Mouse (Mus musculus) liver, embryonic 11.5 days (tissue): ENCODE measurements around the gene Ggcx. TPM values are rescaled to one million over a fixed set of nuclear protein-coding genes. Genes with fewer than 3 reads are reported as not detected.

Source experiments
- ATAC-seq: fragments of 200-750 bp; cut with Nextera tagmentation; replicated peaks from 2 replicates; pipeline ENCODE4 v1.8.0; 2017; ENCODE audit warnings: moderate number of reproducible peaks, mild to moderate bottlenecking, moderate TSS enrichment, moderate library complexity; ENCODE audit not compliant: low FRiP score
- DNase-seq: peaks from one replicate; pipeline ENCODE4 v3.0.0-alpha.2; 2017; ENCODE audit warnings: low spot score
- H3K27ac ChIP-seq: fragments of 300-500 bp; sonication (generic); 2 replicates; pipeline ENCODE4 v1.5.1; 2014; ENCODE audit warnings: mild to moderate bottlenecking, low read depth, low read length, control low read depth
- H3K27me3 ChIP-seq: fragments of 300-500 bp; sonication (generic); replicated peaks from 2 replicates; pipeline ENCODE4 v1.6.1; 2014; ENCODE audit warnings: low read length, mixed read lengths; ENCODE audit not compliant: control insufficient read depth, insufficient read depth
- H3K36me3 ChIP-seq: fragments of 300-500 bp; sonication (generic); 2 replicates; pipeline ENCODE4 v1.6.1; 2014; ENCODE audit warnings: mild to moderate bottlenecking, low read length, moderate library complexity, mixed read lengths; ENCODE audit not compliant: control insufficient read depth, insufficient read depth
- H3K4me1 ChIP-seq: fragments of 300-500 bp; sonication (generic); replicated peaks from 2 replicates; pipeline ENCODE4 v1.6.1; 2014; ENCODE audit warnings: low read length, mixed read lengths; ENCODE audit not compliant: control insufficient read depth, insufficient read depth
- H3K4me2 ChIP-seq: fragments of 300-500 bp; sonication (generic); 2 replicates; pipeline ENCODE4 v1.6.1; 2014; ENCODE audit warnings: mild to moderate bottlenecking, control low read depth, moderate library complexity
- H3K4me3 ChIP-seq: fragments of 300-500 bp; sonication (generic); 2 replicates; pipeline ENCODE4 v1.5.1; 2014; ENCODE audit warnings: low read depth, low read length, control low read depth
- H3K9ac ChIP-seq: fragments of 300-500 bp; sonication (generic); 2 replicates; pipeline ENCODE4 v1.6.1; 2014; ENCODE audit warnings: low read depth, low read length, control low read depth
- H3K9me3 ChIP-seq: fragments of 300-500 bp; sonication (generic); 2 replicates; pipeline ENCODE4 v1.6.1; 2016; ENCODE audit warnings: low read length, inconsistent platforms, mixed read lengths; ENCODE audit not compliant: control insufficient read depth
- WGBS: fragments of 180-500 bp; shearing (Covaris S2); extraction: QIAGEN DNeasy Blood & Tissue Kit; methylation state at CpG from one replicate; pipeline ENCODE4 v1.1.7; 2014; 5-methylcytosine and 5-hydroxymethylcytosine counted together
- polyA plus RNA-seq: library from polyadenylated mRNA; unstranded; fragments of >200 nt; fragmentation: Nextera tagmentation; extraction: Ambion mirVana; gene quantifications from 2 replicates; pipeline ENCODE4 v1.2.1, GENCODE M21; 2014

Gene Ggcx
- polyA plus RNA-seq, 1 experiment from 2014 or later: 26.9 TPM

GRCm38 (mm10) chr6:72389941-72390771, 24.0 kb upstream of the Ggcx start, which contains the start of gene Vamp8:
Vamp8 (minus strand) TSS chr6:72390703.
- peak within 1 kb of the TSS; percentile 69 for H3K4me2 ChIP-seq
- H3K27ac ChIP-seq: peak within 1 kb of the TSS; percentile 100
- peak; percentile 83 for DNase-seq
- under 1% methylated on average over 33 of the region's 33 CpGs for WGBS
- peaks cover 35% of the 10 kb centered on the region for H3K4me1 ChIP-seq
- no peaks in the 10 kb centered on the region for H3K9me3 ChIP-seq
- ATAC-seq: peak; percentile 34
- H3K36me3 ChIP-seq: peaks cover 4% of the 10 kb centered on the region; the same call in 1 of the 2 replicates
- H3K4me3 ChIP-seq: peak within 1 kb of the TSS; percentile 77
- no peaks in the 10 kb centered on the region for H3K27me3 ChIP-seq
- H3K9ac ChIP-seq: peak within 1 kb of the TSS; percentile 88

DNA sequence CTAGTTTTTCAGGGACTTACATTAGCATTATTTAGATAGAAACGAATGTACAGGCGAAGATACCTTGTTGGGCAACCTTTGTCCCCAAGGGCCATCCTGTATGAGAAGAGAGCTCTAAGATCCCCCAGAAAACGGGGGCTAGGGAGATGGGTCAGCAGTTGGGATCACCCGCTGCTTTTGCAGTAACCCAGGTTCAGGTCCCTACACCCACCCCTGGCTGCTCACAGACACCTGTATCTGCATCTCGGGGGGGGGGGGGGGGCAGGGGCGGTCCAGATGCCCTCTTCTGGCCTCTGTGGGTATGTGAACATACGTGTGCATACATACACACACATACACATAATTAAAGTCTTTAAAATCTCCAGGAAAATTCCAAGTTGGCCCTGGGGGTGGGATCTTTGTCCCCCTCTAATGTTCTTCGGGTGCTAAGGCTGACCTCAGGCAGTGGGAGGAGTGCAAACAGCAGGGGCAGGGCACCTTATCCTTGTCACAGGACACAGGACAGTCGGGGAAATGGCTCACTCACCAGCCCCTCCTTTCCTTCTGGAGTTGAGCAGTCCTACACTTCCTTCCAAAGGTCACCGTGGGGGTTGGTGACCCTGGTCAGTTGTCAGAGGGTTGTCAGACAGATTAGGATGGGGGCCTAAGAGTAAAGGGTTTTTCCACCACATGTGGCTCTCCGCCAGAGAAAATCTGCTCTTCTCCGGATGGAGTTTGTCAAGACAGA, 23.1 kb upstream of the Ggcx start:
- peak; percentile 70 for ATAC-seq
- Histone ChIP-seq H3K4me3 (peak overlapping the region; percentile 77), H3K4me1 (peaks cover 27% of the 10 kb centered on the region)

DNA sequence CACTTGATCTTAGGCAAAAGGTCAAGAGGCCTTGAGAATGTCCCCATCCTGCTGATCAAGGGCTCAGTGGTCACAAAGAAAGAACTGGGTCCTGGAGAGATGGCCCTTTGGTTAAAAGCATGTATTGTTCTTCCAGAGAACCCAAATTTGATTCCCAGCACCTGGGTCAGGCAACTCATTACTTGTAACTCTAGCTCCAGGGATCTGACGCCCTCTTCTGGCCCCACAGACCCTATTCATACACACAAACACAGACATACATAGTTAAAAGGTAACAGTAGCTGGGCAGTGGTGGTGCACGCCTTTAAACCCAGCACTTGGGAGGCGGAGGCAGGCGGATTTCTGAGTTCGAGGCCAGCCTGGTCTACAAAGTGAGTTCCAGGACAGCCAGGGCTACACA, 21.8 kb upstream of the Ggcx start:
- Histone ChIP-seq H3K9ac (no peak overlapping the region), H3K36me3 (no peaks in the 10 kb centered on the region; the same call in 1 of the 2 replicates), H3K9me3 (no peaks in the 10 kb centered on the region), H3K4me3 (no peak overlapping the region), H3K4me1 (peaks cover 23% of the 10 kb centered on the region), H3K27ac (peak overlapping the region; percentile 28; the same call in 1 of the 2 replicates), H3K4me2 (peak overlapping the region; percentile 69), H3K27me3 (no peaks in the 10 kb centered on the region)
- WGBS: 93% methylated on average over 5 of the region's 5 CpGs
- ATAC-seq (no peak), DNase-seq (no peak)

More for the DNA sequence above, 23.1 kb upstream of the Ggcx start:
- H3K9ac ChIP-seq: peak overlapping the region; percentile 88
- WGBS: 6% methylated on average over 12 of the region's 12 CpGs
- H3K27ac ChIP-seq: peak overlapping the region; percentile 100
- no peaks in the 10 kb centered on the region; the same call in 1 of the 2 replicates for H3K36me3 ChIP-seq
- H3K9me3 ChIP-seq: no peaks in the 10 kb centered on the region
- peak overlapping the region; percentile 69 for H3K4me2 ChIP-seq
- H3K27me3 ChIP-seq: no peaks in the 10 kb centered on the region
- peak; percentile 70 for DNase-seq

GRCm38 (mm10) chr6:72396837-72397251, 17.3 kb upstream of the Ggcx start:
- DNase-seq (no peak), ATAC-seq (no peak)
- H3K27ac ChIP-seq: peak overlapping the region; percentile 28; the same call in 1 of the 2 replicates

DNA sequence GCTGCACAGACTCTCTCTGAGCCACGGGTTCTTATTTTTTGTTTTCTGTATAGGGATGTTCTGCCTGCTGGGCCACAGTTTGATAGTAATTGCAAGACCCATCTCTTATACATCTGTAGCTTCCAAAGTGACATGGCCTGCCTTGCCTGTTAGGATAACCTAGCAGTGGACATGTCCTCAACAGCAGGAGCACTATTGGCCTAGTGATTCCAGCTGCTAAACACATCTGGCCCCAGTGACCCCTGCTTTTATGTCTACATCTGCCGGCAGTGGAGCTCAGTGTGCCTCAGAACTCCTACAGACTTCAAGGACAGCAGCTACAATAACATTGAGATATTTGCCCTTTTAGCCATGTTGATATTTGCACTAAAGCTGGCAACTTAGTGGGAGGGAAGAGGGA, 14.1 kb upstream of the Ggcx start:
- no peak overlapping the region for H3K27ac ChIP-seq
- 70% methylated on average over 2 of the region's 2 CpGs for WGBS

More at GRCm38 (mm10) chr6:72396837-72397251, 17.3 kb upstream of the Ggcx start:
- no peak overlapping the region for H3K9ac ChIP-seq
- no peak overlapping the region for H3K4me2 ChIP-seq
- H3K36me3 ChIP-seq: no peaks in the 10 kb centered on the region; the same call in 1 of the 2 replicates
- WGBS: 80% methylated on average over 10 of the region's 10 CpGs
- no peak overlapping the region for H3K4me3 ChIP-seq
- H3K9me3 ChIP-seq: no peaks in the 10 kb centered on the region
- H3K4me1 ChIP-seq: peaks cover 8% of the 10 kb centered on the region
- H3K27me3 ChIP-seq: no peaks in the 10 kb centered on the region

DNA sequence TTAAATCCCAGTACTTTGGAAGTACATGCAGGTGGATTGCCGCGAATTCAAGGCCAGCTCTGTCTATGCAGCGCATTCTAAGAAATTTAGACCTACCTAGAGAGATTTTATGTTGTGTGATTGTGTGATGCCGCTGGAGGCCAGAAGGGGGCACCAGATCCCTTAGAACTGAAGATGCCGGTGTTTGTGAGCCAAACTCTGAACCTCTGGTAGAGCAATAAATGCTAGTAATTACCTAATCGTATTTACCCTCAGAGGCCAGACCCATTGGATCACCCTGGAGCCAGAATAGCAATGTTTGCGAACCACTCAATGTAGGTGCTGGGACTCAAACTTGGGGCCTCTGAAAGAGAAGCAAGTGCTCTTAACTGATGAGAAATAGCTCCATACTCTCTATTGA, 12.2 kb upstream of the Ggcx start:
- peaks cover 8% of the 10 kb centered on the region for H3K4me1 ChIP-seq
- no peaks in the 10 kb centered on the region for H3K36me3 ChIP-seq
- WGBS: 20% methylated on average over 7 of the region's 7 CpGs
- H3K4me2 ChIP-seq: no peak overlapping the region
- H3K27ac ChIP-seq: no peak overlapping the region
- DNase-seq: no peak
- no peaks in the 10 kb centered on the region for H3K27me3 ChIP-seq
- H3K9ac ChIP-seq: no peak overlapping the region
- H3K4me3 ChIP-seq: no peak overlapping the region
- ATAC-seq: no peak
- H3K9me3 ChIP-seq: no peaks in the 10 kb centered on the region

More for the DNA sequence above, 14.1 kb upstream of the Ggcx start:
- peaks cover 8% of the 10 kb centered on the region for H3K4me1 ChIP-seq
- no peak overlapping the region for H3K9ac ChIP-seq
- no peak overlapping the region for H3K4me3 ChIP-seq
- H3K36me3 ChIP-seq: no peaks in the 10 kb centered on the region
- no peaks in the 10 kb centered on the region for H3K9me3 ChIP-seq
- no peak for ATAC-seq
- H3K4me2 ChIP-seq: no peak overlapping the region
- DNase-seq: no peak
- no peaks in the 10 kb centered on the region for H3K27me3 ChIP-seq

- H3K27ac ChIP-seq: no peak overlapping the region
- ATAC-seq: no peak
- no peak overlapping the region for H3K9ac ChIP-seq
- no peaks in the 10 kb centered on the region for H3K27me3 ChIP-seq
- H3K9me3 ChIP-seq: no peaks in the 10 kb centered on the region
- DNase-seq: no peak
- no peaks in the 10 kb centered on the region for H3K4me1 ChIP-seq
- no peaks in the 10 kb centered on the region for H3K36me3 ChIP-seq
- WGBS: 83% methylated on average over 7 of the region's 7 CpGs
- H3K4me3 ChIP-seq: no peak overlapping the region
- H3K4me2 ChIP-seq: no peak overlapping the region
Observed at GRCm38 (mm10) chr6:72405356-72405755, 8.8 kb upstream of the Ggcx start.

GRCm38 (mm10) chr6:72407119-72407518, 7.0 kb upstream of the Ggcx start:
- DNase-seq: peak; percentile 92
- no peak overlapping the region for H3K27ac ChIP-seq
- no peak overlapping the region for H3K4me3 ChIP-seq
- no peak overlapping the region for H3K9ac ChIP-seq
- no peaks in the 10 kb centered on the region for H3K36me3 ChIP-seq
- no peaks in the 10 kb centered on the region for H3K4me1 ChIP-seq
- H3K4me2 ChIP-seq: no peak overlapping the region
- H3K9me3 ChIP-seq: no peaks in the 10 kb centered on the region
- WGBS: 4% methylated on average over 5 of the region's 5 CpGs
- H3K27me3 ChIP-seq: no peaks in the 10 kb centered on the region
- ATAC-seq: peak; percentile 66
